Mouse (Mus musculus) limb, embryonic 15.5 days (tissue): ENCODE measurements around the gene Plekhm3. TPM values are rescaled to one million over a fixed set of nuclear protein-coding genes. Genes with fewer than 3 reads are reported as not detected.
A peak's percentile ranks its signal among the peaks of the same experiment; 100 is the strongest.

Source experiments
- ATAC-seq: fragments of 200-750 bp; cut with Nextera tagmentation; 2 replicates; pipeline ENCODE4 v1.8.0; 2017; ENCODE audit warnings: low read depth, moderate TSS enrichment; ENCODE audit not compliant: insufficient number of reproducible peaks, low FRiP score, low TSS enrichment
- H3K27ac ChIP-seq: fragments of 300-500 bp; sonication (generic); 2 replicates; pipeline ENCODE4 v1.5.1; 2015; ENCODE audit warnings: moderate library complexity, mild to moderate bottlenecking, inconsistent platforms
- H3K27me3 ChIP-seq: fragments of 300-500 bp; sonication (generic); 2 replicates; pipeline ENCODE4 v1.6.1; 2015; ENCODE audit warnings: inconsistent platforms
- H3K36me3 ChIP-seq: fragments of 300-500 bp; sonication (generic); 2 replicates; pipeline ENCODE4 v1.6.1; 2015; ENCODE audit warnings: inconsistent platforms
- H3K4me1 ChIP-seq: fragments of 300-500 bp; sonication (generic); 2 replicates; pipeline ENCODE4 v1.6.1; 2015; ENCODE audit warnings: inconsistent platforms
- H3K4me2 ChIP-seq: fragments of 300-500 bp; sonication (generic); 2 replicates; pipeline ENCODE4 v1.6.1; 2015; ENCODE audit warnings: mild to moderate bottlenecking, inconsistent platforms
- H3K4me3 ChIP-seq: fragments of 300-500 bp; sonication (generic); 2 replicates; pipeline ENCODE4 v1.5.1; 2015; ENCODE audit warnings: mild to moderate bottlenecking, inconsistent platforms
- H3K9ac ChIP-seq: fragments of 300-500 bp; sonication (generic); 2 replicates; pipeline ENCODE4 v1.6.1; 2015; ENCODE audit warnings: inconsistent platforms
- H3K9me3 ChIP-seq: fragments of 300-500 bp; sonication (generic); 2 replicates; pipeline ENCODE4 v1.6.1; 2016; ENCODE audit warnings: inconsistent platforms
- WGBS: fragments of 180-500 bp; shearing (Covaris S2); methylation state at CpG from one replicate; pipeline ENCODE4 v1.1.7; 2015; 5-methylcytosine and 5-hydroxymethylcytosine counted together
- polyA plus RNA-seq: library from polyadenylated mRNA; unstranded; fragments of >200 nt; fragmentation: Nextera tagmentation; extraction: Ambion mirVana; gene quantifications from 2 replicates; pipeline ENCODE4 v1.2.1, GENCODE M21; 2015

Plekhm3 gene
- polyA plus RNA-seq, 1 experiment from 2014 or later, result 6.6 TPM

DNA sequence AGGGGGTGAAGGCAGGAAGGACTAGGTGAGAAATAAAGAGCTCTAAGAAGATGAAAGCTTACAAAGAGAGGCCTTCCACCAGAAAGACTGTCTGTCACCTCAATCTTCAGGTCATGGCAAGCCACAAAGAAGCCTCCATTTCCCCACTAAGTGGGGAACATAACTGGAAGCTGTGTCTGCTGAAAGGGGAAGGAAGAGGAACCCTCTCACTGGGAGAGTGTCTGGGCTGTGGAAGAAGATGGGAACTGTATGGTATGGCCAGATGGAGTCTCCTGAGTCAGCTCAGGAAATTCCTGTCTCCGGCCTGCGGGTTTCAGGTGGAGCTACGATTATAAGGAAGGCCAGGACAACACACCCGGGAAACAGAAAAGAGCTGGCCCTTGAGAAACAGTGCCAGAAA, 88.9 kb downstream of the Plekhm3 start:
- Histone ChIP-seq H3K27ac (no peak overlapping the region), H3K4me2 (no peak overlapping the region), H3K27me3 (no peaks in the 10 kb centered on the region), H3K4me1 (no peaks in the 10 kb centered on the region), H3K4me3 (no peak overlapping the region), H3K9ac (no peak overlapping the region), H3K9me3 (no peaks in the 10 kb centered on the region), H3K36me3 (no peaks in the 10 kb centered on the region)
- WGBS, result 50% methylated on average over 4 of the region's 4 CpGs
- ATAC-seq, result no peak

- H3K9me3 ChIP-seq, result no peaks in the 10 kb centered on the region
- H3K27ac ChIP-seq, result no peak overlapping the region
- no peak overlapping the region for H3K9ac ChIP-seq
- H3K36me3 ChIP-seq, result no peaks in the 10 kb centered on the region
- no peaks in the 10 kb centered on the region for H3K27me3 ChIP-seq
- ATAC-seq, result no peak
- no peak overlapping the region for H3K4me2 ChIP-seq
- no peaks in the 10 kb centered on the region for H3K4me1 ChIP-seq
- WGBS, result 22% methylated on average over 1 of the region's 1 CpGs
- no peak overlapping the region for H3K4me3 ChIP-seq
Measured at GRCm38 (mm10) chr1:64866140-64866539, 90.5 kb downstream of the Plekhm3 start.

DNA sequence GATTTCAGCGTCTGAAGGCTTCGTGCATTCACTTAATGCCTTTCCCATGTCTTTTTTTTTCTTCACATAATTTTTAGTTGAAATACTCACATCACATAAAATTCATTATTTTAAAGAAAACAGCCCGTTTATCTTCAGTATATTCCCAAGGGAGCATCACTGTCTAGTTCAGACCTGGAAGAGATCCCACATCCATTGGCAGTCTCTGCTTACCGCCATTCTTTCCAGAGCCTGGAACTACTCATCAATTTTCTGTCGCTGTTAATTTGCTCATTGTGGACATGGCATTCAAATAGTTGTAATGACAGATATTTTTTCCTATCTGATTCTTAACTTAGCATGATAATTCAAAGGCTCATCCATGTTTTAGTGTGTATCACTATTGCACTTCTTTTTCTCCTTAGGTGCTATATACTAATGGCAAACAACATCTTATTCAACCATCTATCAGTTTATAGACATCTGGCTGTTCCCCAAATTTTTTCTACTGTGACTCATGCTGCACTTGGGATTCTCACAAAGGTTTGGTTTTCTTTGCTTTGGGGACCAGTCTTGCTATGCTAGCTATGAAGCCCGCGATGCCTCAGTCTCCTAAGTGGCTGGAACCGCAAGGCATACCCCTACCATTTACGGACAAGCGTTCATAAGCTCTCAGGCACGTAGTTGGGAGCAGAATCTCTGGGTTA, 96.2 kb downstream of the Plekhm3 start:
- Histone ChIP-seq H3K4me3 (no peak overlapping the region), H3K9ac (no peak overlapping the region), H3K9me3 (no peaks in the 10 kb centered on the region), H3K4me1 (no peaks in the 10 kb centered on the region), H3K27me3 (no peaks in the 10 kb centered on the region), H3K36me3 (no peaks in the 10 kb centered on the region), H3K4me2 (no peak overlapping the region), H3K27ac (no peak overlapping the region)
- 80% methylated on average over 11 of the region's 11 CpGs for WGBS
- no peak for ATAC-seq

GRCm38 (mm10) chr1:64859826-64860225, 96.8 kb downstream of the Plekhm3 start:
- Histone ChIP-seq H3K9ac (no peak overlapping the region), H3K27ac (no peak overlapping the region), H3K4me1 (0 out of 2 replicates have a peak, but pooled peaks cover 2% of the 10 kb centered on the region), H3K4me3 (no peak overlapping the region), H3K36me3 (no peaks in the 10 kb centered on the region), H3K4me2 (no peak overlapping the region), H3K27me3 (no peaks in the 10 kb centered on the region), H3K9me3 (no peaks in the 10 kb centered on the region)
- WGBS, result 91% methylated on average over 5 of the region's 5 CpGs
- no peak for ATAC-seq

GRCm38 (mm10) chr1:64854835-64855234, 101.8 kb downstream of the Plekhm3 start:
- Histone ChIP-seq H3K4me2 (no peak overlapping the region), H3K4me1 (peaks cover 12% of the 10 kb centered on the region; the same call in 1 of the 2 replicates), H3K9ac (no peak overlapping the region), H3K27me3 (no peaks in the 10 kb centered on the region), H3K27ac (no peak overlapping the region), H3K4me3 (no peak overlapping the region), H3K36me3 (no peaks in the 10 kb centered on the region), H3K9me3 (no peaks in the 10 kb centered on the region)
- whole genome bisulfite sequencing, result 35% methylated on average over 5 of the region's 5 CpGs
- no peak for ATAC-seq

DNA sequence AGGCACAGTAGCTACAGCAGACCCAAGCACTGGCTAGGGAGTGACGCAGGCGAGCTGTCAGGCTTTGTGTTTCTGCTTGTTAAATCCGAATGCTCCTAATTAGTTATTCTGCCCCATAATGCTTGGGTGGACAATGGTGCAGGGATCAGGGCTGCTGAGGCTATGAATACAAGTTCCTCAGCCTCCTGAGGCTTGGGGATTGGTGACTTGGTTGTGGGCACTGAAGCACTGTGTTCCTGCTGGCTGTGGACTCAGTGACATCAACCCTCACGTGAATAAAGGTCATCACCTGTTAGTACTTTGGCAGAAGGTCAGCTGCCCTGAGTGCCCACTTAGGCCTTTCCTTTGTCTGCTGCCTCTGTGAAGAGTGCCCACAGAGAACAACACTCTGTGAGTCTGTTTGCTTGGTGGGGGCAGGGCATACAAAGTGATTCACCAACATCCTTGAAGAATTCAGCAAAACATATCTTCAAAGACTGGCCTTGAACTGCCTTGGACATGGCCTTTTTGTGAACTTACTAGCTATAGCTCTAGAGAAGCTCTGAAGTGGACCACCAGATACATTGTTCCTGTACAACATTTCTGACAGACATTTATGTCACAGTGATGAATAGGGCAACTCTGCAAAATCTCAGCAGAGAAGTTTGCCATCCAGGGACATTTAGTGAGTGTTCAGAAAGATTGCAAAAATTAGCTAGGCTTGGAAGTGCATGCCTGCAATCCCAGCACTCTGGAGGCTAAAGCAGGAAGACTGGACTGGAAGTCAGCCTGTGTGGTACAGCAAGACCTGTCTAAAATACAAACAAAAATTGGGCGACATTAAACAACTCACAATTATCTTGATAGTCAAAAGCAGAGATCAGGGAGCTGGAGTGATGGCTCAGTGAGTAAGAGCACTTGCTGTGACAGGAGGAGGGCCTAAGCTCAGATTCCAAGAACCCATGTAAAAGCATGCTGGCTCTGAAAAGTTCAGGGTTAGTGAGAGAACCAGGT, 102.6 kb downstream of the Plekhm3 start:
- Histone ChIP-seq H3K9me3 (no peaks in the 10 kb centered on the region), H3K27me3 (no peaks in the 10 kb centered on the region), H3K36me3 (no peaks in the 10 kb centered on the region), H3K27ac (no peak overlapping the region), H3K4me1 (peaks cover 14% of the 10 kb centered on the region; the same call in 1 of the 2 replicates), H3K4me2 (no peak overlapping the region), H3K9ac (no peak overlapping the region), H3K4me3 (no peak overlapping the region)
- 61% methylated on average over 5 of the region's 5 CpGs for WGBS
- ATAC-seq, result no peak

DNA sequence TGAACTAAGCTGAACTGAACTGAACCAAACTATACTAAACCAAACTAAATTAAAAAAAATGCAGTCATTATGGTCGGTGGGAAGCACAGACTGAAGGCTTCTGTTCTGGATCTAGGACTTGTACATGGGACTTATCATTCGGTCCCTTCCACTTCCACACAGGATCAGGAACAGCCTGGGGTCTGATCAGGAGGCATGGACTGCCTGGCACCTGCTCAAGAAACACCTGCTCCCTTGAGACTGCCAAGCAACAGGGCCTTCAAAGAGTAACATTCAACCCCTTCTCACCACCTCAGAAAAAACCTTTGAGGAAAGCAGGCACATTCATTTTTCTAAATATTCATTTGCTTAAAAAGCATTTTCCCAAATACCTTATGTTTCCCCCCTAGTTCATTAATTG, 103.4 kb downstream of the Plekhm3 start:
- Histone ChIP-seq H3K9me3 (no peaks in the 10 kb centered on the region), H3K9ac (no peak overlapping the region), H3K36me3 (no peaks in the 10 kb centered on the region), H3K4me2 (no peak overlapping the region), H3K4me1 (peaks cover 18% of the 10 kb centered on the region; the same call in 1 of the 2 replicates), H3K27ac (no peak overlapping the region), H3K27me3 (no peaks in the 10 kb centered on the region), H3K4me3 (no peak overlapping the region)
- ATAC-seq, result no peak
- 73% methylated on average over 2 of the region's 2 CpGs for WGBS

GRCm38 (mm10) chr1:64852272-64852671, 104.4 kb downstream of the Plekhm3 start:
- no peak for ATAC-seq

DNA sequence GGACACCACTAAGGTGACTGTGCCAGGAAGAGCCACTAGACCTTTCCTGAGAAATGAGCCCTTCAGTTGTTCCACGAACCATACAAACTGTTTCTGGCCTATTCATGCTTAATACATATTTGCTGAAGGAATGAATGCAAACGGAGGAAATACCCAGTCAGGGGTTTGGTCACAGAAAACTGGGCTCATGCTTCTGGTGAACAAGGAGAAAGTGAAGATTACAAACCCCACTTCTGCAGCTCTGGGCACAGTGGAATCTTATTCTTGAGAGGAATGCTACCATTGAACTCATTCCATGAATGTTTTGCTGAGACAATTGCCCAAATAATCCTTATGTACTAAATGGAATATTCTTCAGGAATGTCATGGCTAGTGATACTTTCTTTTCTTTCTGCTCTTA, 106.3 kb downstream of the Plekhm3 start:
- Histone ChIP-seq H3K27me3 (no peaks in the 10 kb centered on the region), H3K9me3 (no peaks in the 10 kb centered on the region), H3K4me2 (no peak overlapping the region), H3K4me1 (peaks cover 32% of the 10 kb centered on the region), H3K27ac (no peak overlapping the region), H3K9ac (no peak overlapping the region), H3K4me3 (no peak overlapping the region), H3K36me3 (no peaks in the 10 kb centered on the region)
- no peak for ATAC-seq
- WGBS, result 80% methylated on average over 2 of the region's 2 CpGs

More at GRCm38 (mm10) chr1:64852272-64852671, 104.4 kb downstream of the Plekhm3 start:
- Histone ChIP-seq H3K4me1 (peaks cover 26% of the 10 kb centered on the region), H3K4me3 (no peak overlapping the region), H3K27me3 (no peaks in the 10 kb centered on the region), H3K9ac (no peak overlapping the region), H3K9me3 (no peaks in the 10 kb centered on the region), H3K27ac (no peak overlapping the region), H3K4me2 (no peak overlapping the region), H3K36me3 (no peaks in the 10 kb centered on the region)
- WGBS, result 83% methylated on average over 2 of the region's 2 CpGs

GRCm38 (mm10) chr1:64848996-64849395, 107.6 kb downstream of the Plekhm3 start:
- peaks cover 27% of the 10 kb centered on the region for H3K4me1 ChIP-seq

GRCm38 (mm10) chr1:64848081-64848480, 108.5 kb downstream of the Plekhm3 start:
- 71% methylated on average over 7 of the region's 7 CpGs for WGBS
- H3K4me2 ChIP-seq, result no peak overlapping the region
- H3K36me3 ChIP-seq, result no peaks in the 10 kb centered on the region
- H3K4me3 ChIP-seq, result no peak overlapping the region
- no peaks in the 10 kb centered on the region for H3K27me3 ChIP-seq
- no peak overlapping the region for H3K9ac ChIP-seq
- H3K4me1 ChIP-seq, result peaks cover 27% of the 10 kb centered on the region
- no peak for ATAC-seq
- H3K9me3 ChIP-seq, result no peaks in the 10 kb centered on the region
- 0 out of 2 replicates have a peak overlapping the region, but pooled peaks have one; percentile 0 for H3K27ac ChIP-seq

More at GRCm38 (mm10) chr1:64848996-64849395, 107.6 kb downstream of the Plekhm3 start:
- H3K4me2 ChIP-seq, result no peak overlapping the region
- H3K36me3 ChIP-seq, result no peaks in the 10 kb centered on the region
- WGBS, result 43% methylated on average over 1 of the region's 1 CpGs
- ATAC-seq, result no peak
- H3K27ac ChIP-seq, result no peak overlapping the region
- H3K4me3 ChIP-seq, result no peak overlapping the region
- no peaks in the 10 kb centered on the region for H3K27me3 ChIP-seq
- no peak overlapping the region for H3K9ac ChIP-seq
- no peaks in the 10 kb centered on the region for H3K9me3 ChIP-seq

- no peaks in the 10 kb centered on the region for H3K36me3 ChIP-seq
- H3K4me2 ChIP-seq, result no peak overlapping the region
- peaks cover 27% of the 10 kb centered on the region for H3K4me1 ChIP-seq
- ATAC-seq, result no peak
- H3K9me3 ChIP-seq, result no peaks in the 10 kb centered on the region
- no peak overlapping the region for H3K4me3 ChIP-seq
- H3K27ac ChIP-seq, result 0 out of 2 replicates have a peak overlapping the region, but pooled peaks have one; percentile 0
- H3K27me3 ChIP-seq, result no peaks in the 10 kb centered on the region
- no peak overlapping the region for H3K9ac ChIP-seq
Measured at GRCm38 (mm10) chr1:64847565-64847964, 109.1 kb downstream of the Plekhm3 start.
